Mouse (Mus musculus) thymus, adult 2 months (tissue): ENCODE results near the gene Xrcc4.

Source experiments
- CTCF ChIP-seq: fragments of 200-500 bp; IDR thresholded peaks from 2 replicates; pipeline ENCODE4 v1.5.1; 2012; ENCODE audit warnings: mild to moderate bottlenecking, control low read depth, low read length, moderate library complexity, borderline replicate concordance; ENCODE audit not compliant: control insufficient read depth, poor library complexity, insufficient read depth; ENCODE audit errors: extremely low read depth
- POLR2A ChIP-seq: fragments of 200-500 bp; IDR thresholded peaks from 2 replicates; pipeline ENCODE4 v1.6.1; 2012; ENCODE audit warnings: mild to moderate bottlenecking, low read length, control low read depth, moderate library complexity; ENCODE audit not compliant: control insufficient read depth, poor library complexity, insufficient read depth; ENCODE audit errors: extremely low read depth

DNA sequence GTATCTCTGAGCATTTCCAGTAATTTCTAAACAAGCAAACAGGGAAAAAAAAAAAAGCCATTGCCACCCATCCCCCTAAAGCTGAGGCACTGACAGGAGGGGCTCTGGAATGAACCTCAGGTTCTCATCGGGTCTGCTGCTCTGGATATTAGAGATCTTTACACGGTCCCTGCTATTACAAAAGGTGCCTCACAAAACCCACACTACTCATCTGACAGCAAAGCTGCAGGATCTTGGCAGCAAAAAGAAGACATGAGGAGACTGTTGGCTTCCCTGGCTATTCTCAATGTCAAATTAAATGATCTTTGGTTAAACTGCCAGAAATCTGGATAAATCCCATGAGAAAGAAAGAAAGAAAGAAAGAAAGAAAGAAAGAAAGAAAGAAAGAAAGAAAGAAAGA is 145.1 kb downstream of the Xrcc4 start:
- TF ChIP-seq CTCF (no peak), POLR2A (no peak)
